Mouse (Mus musculus) large intestine, adult 2 months (tissue): ENCODE data around the gene Patz1. TPM values are rescaled to one million over a fixed set of nuclear protein-coding genes. Genes with fewer than 3 reads are reported as not detected.

Experiments used
- DNase-seq: peaks from one replicate; pipeline ENCODE4 v3.0.0-alpha.2; 2012; ENCODE audit warnings: low read depth, low spot score
- WGBS: fragments of 180-500 bp; shearing (Covaris S2); methylation state at CpG from one replicate; pipeline ENCODE4 v1.1.7; 2018; 5-methylcytosine and 5-hydroxymethylcytosine counted together
- polyA plus RNA-seq: library from polyadenylated mRNA; depleted of rRNA; stranded (reverse); fragments of >200 nt; gene quantifications from 2 replicates; pipeline ENCODE4 v1.2.3, GENCODE M21; 2012

Gene Patz1
- polyA plus RNA-seq, 1 experiment: 11.0 TPM

DNA sequence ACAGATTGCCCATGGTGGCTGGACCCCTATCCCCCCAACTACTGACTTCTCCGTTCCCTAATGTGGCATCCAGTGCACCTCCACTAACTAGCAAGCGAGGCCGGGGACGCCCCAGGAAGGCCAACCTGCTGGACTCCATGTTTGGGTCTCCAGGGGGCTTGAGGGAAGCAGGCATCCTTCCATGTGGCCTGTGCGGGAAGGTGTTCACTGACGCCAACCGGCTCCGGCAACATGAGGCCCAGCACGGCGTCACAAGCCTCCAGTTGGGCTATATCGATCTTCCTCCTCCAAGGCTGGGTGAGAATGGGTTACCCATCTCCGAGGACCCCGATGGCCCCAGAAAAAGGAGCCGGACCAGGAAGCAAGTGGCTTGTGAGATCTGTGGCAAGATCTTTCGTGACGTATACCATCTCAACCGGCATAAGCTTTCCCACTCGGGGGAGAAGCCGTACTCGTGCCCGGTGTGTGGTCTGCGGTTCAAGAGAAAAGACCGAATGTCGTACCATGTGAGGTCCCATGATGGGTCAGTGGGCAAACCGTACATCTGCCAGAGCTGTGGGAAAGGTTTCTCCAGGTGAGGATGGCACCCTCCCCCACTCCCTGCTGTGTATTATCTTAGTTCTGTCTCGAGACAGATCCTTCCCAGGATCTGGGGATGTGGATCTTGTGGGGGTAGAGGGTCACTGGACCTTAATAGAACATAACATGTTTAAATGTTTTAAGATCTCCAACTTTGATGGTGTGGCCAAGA is 2.8 kb downstream of the Patz1 start:
- WGBS: 8% methylated on average over 26 of the region's 26 CpGs
- DNase-seq: no peak

- no peak for DNase-seq
- 1% methylated on average over 8 of the region's 8 CpGs for WGBS
These were observed 3.4 kb downstream of the Patz1 start for GRCm38 (mm10) chr11:3292062-3292421.

DNA sequence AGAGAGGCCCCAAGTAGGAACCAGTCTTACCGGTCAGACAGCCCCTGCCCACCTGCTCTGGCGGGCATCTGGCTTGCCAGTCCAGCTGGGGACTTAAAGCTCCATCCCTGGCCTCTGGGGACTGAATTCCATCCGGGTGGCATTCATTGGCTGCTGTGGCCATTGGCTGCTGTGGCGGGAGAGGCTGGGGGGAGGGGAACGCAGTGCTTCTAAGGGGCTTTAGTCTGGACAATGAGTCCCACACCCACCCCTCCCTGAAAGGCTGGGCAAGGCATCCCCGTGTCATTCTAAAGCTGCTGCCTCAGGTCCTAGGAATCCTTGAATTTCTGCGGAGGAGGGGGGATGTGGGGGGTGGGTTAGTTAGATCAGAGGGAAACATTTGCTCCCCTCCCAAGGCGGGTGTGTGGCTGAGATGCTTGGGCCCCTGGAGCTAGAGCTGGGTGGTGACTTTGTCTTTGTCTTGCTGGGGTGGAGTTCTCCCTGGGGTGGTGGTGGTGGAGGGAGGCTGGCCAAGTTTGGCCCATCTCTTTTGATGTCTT is 4.1 kb downstream of the Patz1 start:
- no peak for DNase-seq
- WGBS: 6% methylated on average over 8 of the region's 8 CpGs

GRCm38 (mm10) chr11:3293361-3293760 is 4.7 kb downstream of the Patz1 start:
- DNase-seq: no peak
- 72% methylated on average over 4 of the region's 4 CpGs for WGBS

- no peak for DNase-seq
- 96% methylated on average over 2 of the region's 2 CpGs for WGBS
These were observed 6.0 kb downstream of the Patz1 start for GRCm38 (mm10) chr11:3294641-3295040.

DNA sequence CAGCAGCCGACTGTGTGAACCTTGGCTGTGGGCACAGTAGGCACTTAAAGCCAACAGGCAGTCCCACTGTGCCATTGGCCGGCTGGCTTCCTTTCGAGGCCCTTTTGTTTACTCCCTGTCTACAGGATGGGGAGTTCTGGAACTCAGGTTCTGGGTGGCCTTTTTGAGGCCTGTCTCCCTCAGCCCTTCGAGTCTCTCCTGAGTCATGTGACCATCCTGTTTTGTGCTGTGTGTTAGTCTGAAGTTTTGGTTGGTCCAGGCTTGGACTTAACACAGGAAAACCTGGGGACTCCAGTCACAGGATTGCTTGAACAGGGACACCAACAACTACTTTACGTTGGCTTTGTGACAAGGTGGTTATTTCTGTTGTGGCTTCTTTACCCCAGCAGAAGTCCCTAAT is 7.4 kb downstream of the Patz1 start:
- 55% methylated on average over 5 of the region's 5 CpGs for WGBS
- no peak for DNase-seq

DNA sequence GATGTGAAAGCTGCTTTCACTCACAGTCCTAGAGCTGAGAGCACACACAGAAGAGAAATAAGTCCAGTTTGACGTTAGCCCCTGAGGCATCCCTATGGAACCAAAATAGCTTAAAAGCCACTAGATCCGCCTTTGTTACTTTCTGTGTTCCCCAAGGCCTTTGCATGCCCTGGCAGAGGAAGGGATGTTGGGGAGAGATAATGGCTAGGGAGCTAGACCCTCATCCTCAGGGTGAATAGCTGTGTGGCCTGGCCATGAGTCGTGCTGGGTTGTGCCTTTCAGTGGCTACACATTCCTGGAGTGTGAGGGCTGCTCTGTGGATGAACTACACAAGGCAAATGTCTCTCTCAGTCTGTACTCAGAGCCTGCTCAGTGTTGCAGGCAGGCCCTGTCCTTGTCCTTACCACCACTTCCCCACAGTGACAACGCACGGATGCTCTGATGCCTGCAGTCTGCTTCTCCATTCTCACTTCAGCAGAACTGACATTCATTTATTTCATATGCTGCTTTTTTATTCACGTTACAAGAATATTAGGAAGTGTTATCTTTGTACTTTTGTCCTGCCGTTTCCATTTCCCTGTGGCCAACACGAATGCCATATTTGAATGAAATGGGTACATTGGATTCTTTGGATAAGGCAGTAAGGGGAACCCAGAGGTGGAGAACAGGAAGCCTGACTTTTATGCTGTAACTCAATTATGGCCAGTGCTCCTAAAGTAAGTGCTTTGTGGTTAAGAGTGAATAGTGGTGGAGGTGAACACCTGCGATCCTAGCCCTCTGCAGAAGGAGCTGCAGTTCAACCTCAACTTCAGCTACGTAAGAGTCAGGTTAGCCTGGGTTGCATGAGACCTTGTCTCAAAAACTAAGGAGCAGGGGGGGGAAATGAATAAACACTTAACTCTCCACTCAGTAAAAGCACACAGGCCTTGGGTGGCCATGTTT is 9.5 kb downstream of the Patz1 start:
- 89% methylated on average over 10 of the region's 10 CpGs for WGBS
- no peak for DNase-seq

- 90% methylated on average over 14 of the region's 14 CpGs for WGBS
- DNase-seq: no peak
These were observed 10.1 kb downstream of the Patz1 start for GRCm38 (mm10) chr11:3298813-3299185.

DNA sequence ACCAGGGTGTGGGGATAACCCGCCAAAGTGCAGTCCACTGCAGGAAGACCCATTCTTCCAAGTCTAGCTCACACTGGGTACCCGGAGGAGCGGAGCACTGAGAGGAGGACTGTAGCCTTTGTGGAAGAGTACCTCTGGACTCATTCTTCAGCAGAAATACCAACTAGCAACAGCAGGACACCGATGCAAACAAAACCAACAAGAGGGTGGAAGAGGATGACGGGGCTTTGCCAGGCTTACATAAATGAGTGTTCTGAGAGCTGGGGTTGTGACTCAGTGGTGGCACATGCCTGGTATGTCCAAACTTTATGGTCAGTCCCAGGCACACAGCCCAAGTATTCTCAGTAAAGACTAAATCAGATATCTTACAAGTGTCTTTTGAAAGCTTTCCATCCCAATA is 12.4 kb downstream of the Patz1 start:
- DNase-seq: no peak
- 91% methylated on average over 5 of the region's 5 CpGs for WGBS

GRCm38 (mm10) chr11:3302385-3302784 is 13.7 kb downstream of the Patz1 start:
- WGBS: 69% methylated on average over 4 of the region's 4 CpGs
- no peak for DNase-seq

- 49% methylated on average over 4 of the region's 4 CpGs for WGBS
- no peak for DNase-seq
These were observed 14.1 kb downstream of the Patz1 start for GRCm38 (mm10) chr11:3302792-3303191.

DNA sequence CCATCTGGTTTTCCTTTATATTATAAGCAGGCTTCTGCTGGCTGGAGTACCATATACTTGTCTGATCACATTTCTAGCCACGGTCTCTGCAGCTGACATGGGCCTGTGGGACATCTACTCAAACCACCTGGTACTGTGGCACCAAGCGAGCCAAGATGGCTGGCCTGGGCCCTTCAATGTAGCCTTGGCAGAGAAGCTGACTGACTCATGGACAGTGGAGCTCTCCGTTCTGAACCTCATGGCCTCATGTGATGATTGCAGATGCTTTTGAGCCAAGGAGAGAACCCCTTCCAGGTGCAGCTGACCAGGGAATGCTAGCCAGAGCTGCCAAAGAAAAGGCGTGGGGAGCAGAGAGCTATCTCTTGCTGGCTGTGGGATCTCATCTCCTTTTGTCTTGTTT is 17.1 kb downstream of the Patz1 start:
- 84% methylated on average over 4 of the region's 4 CpGs for WGBS
- DNase-seq: no peak

GRCm38 (mm10) chr11:3307875-3308274 is 19.2 kb downstream of the Patz1 start:
- no peak for DNase-seq
- 95% methylated on average over 3 of the region's 3 CpGs for WGBS

DNA sequence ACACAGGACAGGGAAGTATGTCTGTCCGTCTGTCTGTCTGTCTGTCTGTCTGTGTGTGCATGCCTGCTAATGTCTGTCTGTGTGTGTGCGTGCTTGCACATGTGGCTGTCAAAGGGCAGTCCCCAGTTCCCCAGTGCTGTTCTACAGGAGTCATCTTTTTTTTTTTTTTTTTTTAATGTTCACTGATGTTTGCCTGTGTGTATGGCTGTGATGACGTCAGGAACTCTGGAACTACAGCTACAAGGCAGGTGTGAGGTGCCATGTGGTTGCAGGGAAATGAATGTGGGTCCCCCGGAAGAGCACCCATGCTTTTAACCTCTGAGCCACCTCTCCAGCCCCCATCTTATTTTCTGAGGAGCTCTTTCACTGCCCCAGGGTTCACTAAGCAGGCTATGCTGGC is 21.2 kb downstream of the Patz1 start:
- no peak for DNase-seq
- 86% methylated on average over 4 of the region's 4 CpGs for WGBS

DNA sequence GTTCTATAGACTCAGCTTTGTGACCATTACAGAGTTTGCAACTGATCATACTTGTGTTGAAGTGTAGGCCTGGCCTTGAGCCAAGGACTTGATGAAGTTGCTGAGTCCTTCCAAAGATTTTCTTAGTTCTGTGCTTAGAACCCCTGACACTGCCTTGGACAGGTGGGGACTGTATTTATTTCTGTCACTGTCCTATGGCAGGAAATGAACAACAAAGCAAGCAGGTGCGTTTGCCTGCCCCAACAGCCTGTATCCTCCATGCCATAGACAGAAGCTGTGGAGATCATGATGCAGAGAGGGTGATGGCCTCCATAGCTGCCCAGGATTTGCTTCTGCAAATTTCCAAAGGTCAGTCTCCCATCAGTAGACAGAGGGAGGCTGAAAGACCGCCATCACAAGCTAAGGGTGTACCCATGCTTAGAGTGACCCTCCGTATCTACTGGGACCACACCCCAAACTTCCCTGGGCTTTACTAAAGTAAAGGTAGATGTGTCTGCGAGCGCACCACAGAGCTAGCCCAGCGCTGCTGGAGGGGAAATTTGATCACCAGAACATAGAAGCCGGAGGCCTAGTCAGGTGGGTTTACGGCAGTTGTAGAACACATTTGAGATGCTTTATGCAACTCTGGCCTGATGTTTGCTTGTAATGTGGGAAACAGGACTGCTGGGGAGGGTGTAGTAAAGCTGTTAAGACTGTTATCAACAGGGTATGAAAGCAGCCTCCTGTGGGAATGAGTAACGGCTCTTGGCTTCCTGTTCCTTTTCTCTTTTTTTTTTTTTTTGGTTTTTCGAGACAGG is 22.3 kb downstream of the Patz1 start:
- 70% methylated on average over 10 of the region's 10 CpGs for WGBS
- no peak for DNase-seq

DNA sequence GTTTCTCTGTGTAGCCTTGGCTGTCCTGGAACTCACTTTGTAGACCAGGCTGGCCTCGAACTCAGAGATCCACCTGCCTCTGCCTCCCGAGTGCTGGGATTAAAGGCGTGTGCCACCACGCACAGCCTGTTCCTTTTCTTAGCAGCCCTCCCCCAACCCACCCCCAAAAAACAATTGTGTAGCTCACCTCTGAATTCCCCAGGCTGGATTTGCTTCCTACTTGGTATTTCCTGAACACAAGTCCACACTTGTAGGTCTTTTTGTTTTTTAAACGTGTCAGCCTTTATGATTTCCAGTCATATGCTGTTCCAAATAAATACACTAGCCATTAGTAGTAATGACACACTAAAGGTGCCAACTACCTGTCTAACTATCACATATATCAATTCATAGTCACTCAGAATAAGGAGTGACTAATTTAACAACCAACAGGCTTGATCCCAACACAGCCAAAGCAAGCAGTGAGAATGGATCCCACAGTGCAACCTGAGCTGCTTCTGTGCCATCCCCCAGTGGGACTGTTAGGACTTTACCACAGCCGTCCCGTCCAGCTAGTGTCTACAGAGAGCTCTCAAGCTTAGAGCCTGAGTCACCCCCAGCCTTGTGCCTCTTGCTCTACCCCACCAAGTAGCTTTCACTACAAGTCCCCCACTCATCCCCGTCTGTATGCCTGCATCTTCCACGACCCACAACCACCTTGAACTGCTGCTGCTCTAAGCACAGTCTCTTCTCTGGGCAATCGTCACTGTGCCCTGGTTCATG is 23.1 kb downstream of the Patz1 start:
- WGBS: 86% methylated on average over 10 of the region's 10 CpGs
- DNase-seq: no peak

DNA sequence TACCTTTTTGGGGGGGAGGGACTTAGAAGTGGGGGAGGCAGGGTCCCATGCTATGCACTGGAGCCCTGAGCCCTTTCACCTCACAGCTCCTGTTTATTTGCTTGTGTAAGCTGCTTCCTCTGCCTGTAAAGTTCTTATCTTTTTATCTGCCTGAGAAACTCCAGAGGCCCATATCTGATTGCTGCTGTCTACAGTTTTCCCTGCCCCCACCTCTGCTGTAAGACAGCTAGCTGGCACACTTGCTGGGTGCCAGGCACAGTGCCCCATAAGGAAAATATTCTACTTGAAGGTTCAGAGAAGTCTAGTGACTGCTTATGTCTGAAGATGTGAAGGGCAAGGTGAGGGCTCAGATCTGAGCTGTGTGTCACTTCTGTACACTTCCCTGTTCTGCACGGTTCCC is 24.6 kb downstream of the Patz1 start:
- WGBS: 45% methylated on average over 1 of the region's 1 CpGs

DNA sequence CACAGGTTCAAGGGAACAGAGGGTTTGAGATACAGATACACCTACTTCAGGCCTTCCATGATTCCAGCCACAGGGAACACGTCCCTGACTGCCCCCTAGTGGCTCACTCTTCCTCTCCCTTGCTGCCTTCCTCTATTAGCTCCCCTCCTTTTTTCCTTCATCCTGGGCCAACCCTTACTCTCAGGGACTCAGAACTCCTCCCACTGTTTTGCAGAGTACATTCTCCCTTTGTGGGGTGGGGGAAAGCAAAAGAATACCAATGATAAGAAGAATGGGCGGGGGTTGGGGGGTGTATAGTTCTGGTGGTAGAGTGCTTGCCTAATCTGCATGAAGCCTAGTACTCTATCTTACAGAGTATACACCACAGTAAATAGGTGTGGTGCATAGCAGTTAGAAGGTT is 25.5 kb downstream of the Patz1 start:
- no peak for DNase-seq

More for the DNA sequence above, 24.6 kb downstream of the Patz1 start:
- DNase-seq: no peak

GRCm38 (mm10) chr11:3318286-3318685 is 29.6 kb downstream of the Patz1 start:
- 72% methylated on average over 3 of the region's 3 CpGs for WGBS
- no peak for DNase-seq

More for the DNA sequence above, 25.5 kb downstream of the Patz1 start:
- WGBS: 42% methylated on average over 2 of the region's 2 CpGs
